Mouse (Mus musculus) liver, embryonic 14.5 days (tissue): ENCODE results near the gene Wfdc18. TPM values are rescaled to one million over a fixed set of nuclear protein-coding genes. Genes with fewer than 3 reads are reported as not detected.

Experiments used
- ATAC-seq: fragments of 200-750 bp; cut with Nextera tagmentation; 2 replicates; pipeline ENCODE4 v1.8.0; 2017; ENCODE audit warnings: moderate number of reproducible peaks, mild to moderate bottlenecking, moderate library complexity; ENCODE audit not compliant: insufficient read depth
- DNase-seq, 3 experiments: peaks; one replicate each; pipeline ENCODE4 v3.0.0-alpha.2; 2012 to 2013; ENCODE audit warnings: low read depth in 3 of 3, low spot score in 3 of 3
- H3K27ac ChIP-seq: fragments of 300-500 bp; sonication (generic); 2 replicates; pipeline ENCODE4 v1.5.1; 2014; ENCODE audit warnings: moderate library complexity, mild to moderate bottlenecking, control low read depth, inconsistent platforms
- H3K27me3 ChIP-seq: fragments of 300-500 bp; sonication (generic); 2 replicates; pipeline ENCODE4 v1.6.1; 2014; ENCODE audit warnings: mild to moderate bottlenecking, low read length, moderate library complexity; ENCODE audit not compliant: control insufficient read depth, insufficient read depth
- H3K36me3 ChIP-seq: fragments of 300-500 bp; sonication (generic); replicated peaks from 2 replicates; pipeline ENCODE4 v1.6.1; 2014; ENCODE audit warnings: low read depth; ENCODE audit not compliant: control insufficient read depth, insufficient read depth
- H3K4me1 ChIP-seq, 2 experiments: fragments of 200-500 bp in 1 of 2; fragments of 300-500 bp in 1 of 2; sonication (generic) in 1 of 2; replicated peaks; 2 replicates each; pipeline ENCODE4 v1.6.1; 2012 to 2014; ENCODE audit warnings: antibody characterized with exemption in 1 of 2, inconsistent platforms in 1 of 2, low read length in 1 of 2; ENCODE audit not compliant: control insufficient read depth in 2 of 2, insufficient read depth in 2 of 2
- H3K4me2 ChIP-seq: fragments of 300-500 bp; sonication (generic); 2 replicates; pipeline ENCODE4 v1.6.1; 2014; ENCODE audit warnings: low read depth, mild to moderate bottlenecking, control low read depth, moderate library complexity
- H3K4me3 ChIP-seq, 2 experiments: fragments of 200-500 bp in 1 of 2; fragments of 300-500 bp in 1 of 2; sonication (generic) in 1 of 2; 2 replicates each; pipeline ENCODE4 v1.5.1; 2012 to 2014; ENCODE audit warnings: low read depth in 2 of 2, low read length in 2 of 2, mild to moderate bottlenecking in 2 of 2, control low read depth in 1 of 2, inconsistent platforms in 1 of 2, moderate library complexity in 1 of 2; ENCODE audit not compliant: insufficient read depth in 1 of 2
- H3K9ac ChIP-seq: fragments of 300-500 bp; sonication (generic); replicated peaks from 2 replicates; pipeline ENCODE4 v1.6.1; 2014; ENCODE audit warnings: mild to moderate bottlenecking, control low read depth, moderate library complexity
- H3K9me3 ChIP-seq: fragments of 300-500 bp; sonication (generic); 2 replicates; pipeline ENCODE4 v1.6.1; 2016; ENCODE audit warnings: low read length, mixed read lengths; ENCODE audit not compliant: control insufficient read depth
- CTCF ChIP-seq: IDR thresholded peaks from 2 replicates; pipeline ENCODE4 v1.5.1; 2016; ENCODE audit warnings: antibody characterized with exemption, low read depth, control low read depth
- EP300 ChIP-seq: IDR thresholded peaks from 2 replicates; pipeline ENCODE4 v1.6.1; 2016; ENCODE audit warnings: antibody characterized with exemption, low read depth
- WGBS: fragments of 180-500 bp; shearing (Covaris S2); extraction: QIAGEN DNeasy Blood & Tissue Kit; methylation state at CpG from one replicate; pipeline ENCODE4 v1.1.7; 2014; ENCODE audit not compliant: insufficient replicate concordance; 5-methylcytosine and 5-hydroxymethylcytosine counted together
- polyA plus RNA-seq, 2 experiments: library from polyadenylated mRNA; depleted of rRNA in 1 of 2; stranded (reverse) in 1 of 2; unstranded in 1 of 2; fragments of >200 nt; fragmentation: Nextera tagmentation in 1 of 2; extraction: Ambion mirVana in 1 of 2; gene quantifications; 2 replicates each; pipeline versions ENCODE4 v1.2.1 to v1.2.3; 2012 to 2014

The Wfdc18 gene
- polyA plus RNA-seq, 2 experiments = not detected

DNA sequence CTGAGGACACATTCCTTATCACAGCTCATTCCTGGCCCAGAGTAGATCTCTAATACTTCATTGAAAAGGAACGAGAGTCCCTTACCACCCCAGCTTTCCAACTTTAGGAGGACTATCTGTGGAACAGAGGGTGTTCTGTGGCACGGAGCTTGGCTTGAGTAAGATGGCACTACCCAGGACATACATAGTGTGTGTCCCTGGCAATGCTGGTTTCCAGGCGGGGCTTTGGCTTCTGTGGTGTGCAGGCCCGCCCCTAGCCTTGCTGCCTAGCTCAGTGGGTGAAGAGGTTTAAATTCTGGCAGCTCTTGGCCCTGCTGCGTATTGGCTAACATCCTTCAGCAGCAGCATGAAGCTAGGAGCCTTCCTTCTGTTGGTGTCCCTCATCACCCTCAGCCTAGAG is 37.9 kb downstream of the Wfdc18 start, which contains the start of gene Wfdc21:
TSS of gene Wfdc21 (plus strand) at position 260 of the 400 bp plus-strand sequence.
- Histone ChIP-seq H3K4me3 (no peak within 1 kb of the TSS), H3K9me3 (no peaks in the 10 kb centered on the region; the same call in 1 of the 2 replicates), H3K4me2 (no peak within 1 kb of the TSS), H3K27ac (no peak within 1 kb of the TSS), H3K9ac (no peak within 1 kb of the TSS), H3K27me3 (no peaks in the 10 kb centered on the region), H3K4me1 (peaks cover 0 to under 1% of the 10 kb centered on the region in 2 experiments; a peak in 2 of 4 replicates), H3K36me3 (no peaks in the 10 kb centered on the region)
- no peak for ATAC-seq
- DNase-seq = no peak
- WGBS = 53% methylated on average over 5 of the region's 5 CpGs
- TF ChIP-seq CTCF (no peak), EP300 (no peak)

DNA sequence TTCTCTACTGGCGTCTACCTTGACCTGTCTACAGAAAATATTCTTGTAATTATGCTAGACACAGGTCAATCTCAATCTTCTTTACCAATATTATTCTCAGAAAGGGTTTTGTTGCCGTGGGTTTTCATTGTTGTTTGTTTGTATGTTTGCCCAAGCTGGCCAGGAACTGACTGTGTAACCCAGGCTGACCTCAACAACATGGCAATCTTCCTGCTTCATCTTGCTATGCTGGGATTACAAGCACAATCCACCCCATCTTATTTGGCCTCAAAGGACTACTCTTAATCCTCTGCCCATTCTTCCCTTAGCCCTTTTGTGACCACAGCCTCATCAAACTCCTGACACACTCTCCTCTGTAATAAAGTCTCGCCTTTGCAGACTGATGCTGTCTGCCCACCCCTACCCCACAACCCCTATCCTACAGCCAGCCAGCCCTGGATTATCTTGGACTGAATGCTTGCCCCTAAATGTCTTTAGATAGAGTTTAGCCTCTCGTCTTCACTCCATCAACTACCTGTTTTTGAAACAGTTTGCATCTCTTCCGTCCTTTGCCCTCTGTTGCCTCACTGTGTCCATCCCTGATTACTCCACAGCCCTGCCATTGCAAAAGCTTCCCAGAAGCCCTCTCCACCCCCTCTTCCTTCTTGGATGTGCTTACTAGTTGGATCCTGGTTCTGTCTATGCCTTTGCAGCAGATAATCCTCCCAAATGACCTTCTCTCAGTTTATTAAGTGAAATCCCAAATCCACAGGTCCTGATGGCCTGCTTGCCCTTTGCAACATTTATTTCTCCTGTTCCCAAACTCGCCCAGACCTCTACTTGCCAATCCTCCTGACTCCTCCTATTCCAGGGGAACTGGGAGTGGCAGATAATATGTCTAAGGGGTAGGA is 38.8 kb downstream of the Wfdc18 start:
- H3K4me3 ChIP-seq = no peak overlapping the region
- H3K27ac ChIP-seq = no peak overlapping the region
- WGBS = 43% methylated on average over 6 of the region's 6 CpGs
- H3K9ac ChIP-seq = no peak overlapping the region
- DNase-seq = peak in 2 of 3 experiments; percentile 6 to 9
- no peaks in the 10 kb centered on the region for H3K27me3 ChIP-seq
- no peak for ATAC-seq
- H3K36me3 ChIP-seq = no peaks in the 10 kb centered on the region
- H3K4me2 ChIP-seq = no peak overlapping the region
- no peak for TF ChIP-seq CTCF
- TF ChIP-seq EP300 = no peak
- no peaks in the 10 kb centered on the region; a peak in 2 of 4 replicates for H3K4me1 ChIP-seq
- no peaks in the 10 kb centered on the region; the same call in 1 of the 2 replicates for H3K9me3 ChIP-seq

DNA sequence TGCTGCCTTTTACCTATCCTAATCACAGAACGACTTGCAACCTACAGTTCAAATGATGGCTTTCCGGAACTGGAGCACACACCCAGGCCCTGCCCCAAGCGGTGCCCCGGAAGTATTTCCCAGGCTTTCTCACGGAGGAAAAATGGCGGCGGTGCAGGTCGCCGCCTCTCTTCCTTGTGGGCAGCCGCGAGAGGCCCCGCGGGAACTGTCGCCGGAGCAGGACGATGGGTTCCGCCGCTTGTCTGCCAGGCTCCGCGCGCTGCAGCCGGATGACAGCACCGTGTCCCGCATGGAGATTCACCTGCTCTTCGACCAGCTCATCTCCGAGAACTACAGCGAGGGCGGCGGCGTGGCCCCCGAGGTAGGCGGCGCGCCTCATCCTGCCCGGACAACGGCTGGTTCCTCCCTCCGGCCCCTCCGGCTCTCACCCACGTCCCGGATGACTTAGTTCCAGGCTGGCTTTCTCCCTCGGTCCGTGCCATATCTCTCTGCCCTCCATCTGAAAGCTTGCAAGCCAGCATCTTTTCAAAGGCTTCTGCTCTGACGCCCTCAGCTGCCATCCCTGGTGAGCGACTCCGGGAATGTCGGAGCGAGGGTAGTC is 44.9 kb downstream of the Wfdc18 start, which contains the start of gene Heatr6:
TSS of gene Heatr6 (plus strand) at position 116 of the 601 bp plus-strand sequence.
- peak within 1 kb of the TSS; percentile 80 for H3K9ac ChIP-seq
- H3K27ac ChIP-seq = peak within 1 kb of the TSS; percentile 20; the same call in 1 of the 2 replicates
- ATAC-seq (peak; percentile 95), DNase-seq (peak; percentile 74 to 75 (median 74))
- H3K4me1 ChIP-seq = peaks cover 2 to 13% of the 10 kb centered on the region in 2 experiments
- WGBS = under 1% methylated on average over 47 of the region's 47 CpGs
- TF ChIP-seq CTCF = 0 out of 2 replicates have a peak, but pooled peaks have one; percentile 8
- TF ChIP-seq EP300 = no peak
- H3K27me3 ChIP-seq = no peaks in the 10 kb centered on the region
- peak within 1 kb of the TSS; percentile 93 for H3K4me3 ChIP-seq
- peaks cover 11% of the 10 kb centered on the region for H3K36me3 ChIP-seq
- H3K9me3 ChIP-seq = no peaks in the 10 kb centered on the region; the same call in 1 of the 2 replicates
- peak within 1 kb of the TSS; percentile 86 for H3K4me2 ChIP-seq

DNA sequence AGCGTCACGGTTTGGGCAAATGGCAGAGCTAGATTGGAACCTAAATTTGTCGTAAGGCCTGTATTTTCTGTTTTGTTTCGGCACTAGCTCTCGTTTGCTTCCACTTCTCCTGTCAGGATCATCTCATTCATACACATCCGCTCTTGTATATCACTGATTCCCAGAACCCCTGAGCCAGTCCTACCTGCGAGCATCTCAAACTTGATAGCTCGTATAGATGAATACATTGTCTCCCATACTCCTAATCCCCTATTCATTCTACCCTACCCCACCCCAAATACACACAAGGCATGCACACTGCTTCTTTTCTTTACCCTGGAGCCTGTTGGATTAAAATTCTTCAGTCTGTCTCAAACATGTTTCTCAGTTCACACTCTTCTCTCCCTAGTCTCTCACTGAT is 45.4 kb downstream of the Wfdc18 start:
- H3K27ac ChIP-seq = no peak overlapping the region
- H3K4me2 ChIP-seq = peak overlapping the region; percentile 86
- H3K9ac ChIP-seq = peak overlapping the region; percentile 80
- H3K4me1 ChIP-seq = peaks cover 2 to 13% of the 10 kb centered on the region in 2 experiments
- no peak for DNase-seq
- WGBS = 8% methylated on average over 8 of the region's 8 CpGs
- H3K4me3 ChIP-seq = peak overlapping the region; percentile 93
- ATAC-seq = no peak
- no peaks in the 10 kb centered on the region for H3K27me3 ChIP-seq
- peaks cover 11% of the 10 kb centered on the region for H3K36me3 ChIP-seq
- no peaks in the 10 kb centered on the region; the same call in 1 of the 2 replicates for H3K9me3 ChIP-seq
- no peak for TF ChIP-seq EP300
- no peak for TF ChIP-seq CTCF

Other genes with a start within 250 kb of the Wfdc18 start
- 0.31 and 0.34 TPM in 2 replicates for gene Mmp28, start 245.9 kb upstream of the Wfdc18 start, polyA plus RNA-seq (2012; rRNA removed)
- 0.10 and 0.24 TPM in 2 replicates for gene Mmp28, start 245.9 kb upstream of the Wfdc18 start, polyA plus RNA-seq (2014; fragmentation: Nextera tagmentation; extraction: Ambion mirVana)
- gene Taf15, start 235.9 kb upstream of the Wfdc18 start, polyA plus RNA-seq (2012; rRNA removed) = 18.4 and 43.1 TPM in 2 replicates
- gene Taf15, start 235.9 kb upstream of the Wfdc18 start, polyA plus RNA-seq (2014; fragmentation: Nextera tagmentation; extraction: Ambion mirVana) = 1.9 and 2.2 TPM in 2 replicates
- not detected in 2 replicates for gene Heatr9, start 186.8 kb upstream of the Wfdc18 start, polyA plus RNA-seq (2012; rRNA removed)
- not detected in 2 replicates for gene Heatr9, start 186.8 kb upstream of the Wfdc18 start, polyA plus RNA-seq (2014; fragmentation: Nextera tagmentation; extraction: Ambion mirVana)
- 0.39 and 0.42 TPM in 2 replicates for gene Ccl5, start 178.5 kb upstream of the Wfdc18 start, polyA plus RNA-seq (2012; rRNA removed)
- 0.77 and 0.95 TPM in 2 replicates for gene Ccl5, start 178.5 kb upstream of the Wfdc18 start, polyA plus RNA-seq (2014; fragmentation: Nextera tagmentation; extraction: Ambion mirVana)
- 5.7 and 9.7 TPM in 2 replicates for gene Ccl9, start 130.4 kb upstream of the Wfdc18 start, polyA plus RNA-seq (2012; rRNA removed)
- gene Ccl9, start 130.4 kb upstream of the Wfdc18 start, polyA plus RNA-seq (2014; fragmentation: Nextera tagmentation; extraction: Ambion mirVana) = 33.4 and 35.5 TPM in 2 replicates
- gene Ccl6, start 115.9 kb upstream of the Wfdc18 start, polyA plus RNA-seq (2012; rRNA removed) = 2.4 and 2.6 TPM in 2 replicates
- 9.2 and 12.7 TPM in 2 replicates for gene Ccl6, start 115.9 kb upstream of the Wfdc18 start, polyA plus RNA-seq (2014; fragmentation: Nextera tagmentation; extraction: Ambion mirVana)
- not detected in 2 replicates for gene Rpl9-ps1, start 63.4 kb upstream of the Wfdc18 start, polyA plus RNA-seq (2012; rRNA removed)
- gene Rpl9-ps1, start 63.4 kb upstream of the Wfdc18 start, polyA plus RNA-seq (2014; fragmentation: Nextera tagmentation; extraction: Ambion mirVana) = not detected in 2 replicates
- gene Ccl3, start 59.7 kb upstream of the Wfdc18 start, polyA plus RNA-seq (2012; rRNA removed) = 0.83 and 1.2 TPM in 2 replicates
- 1.1 TPM in 2 replicates for gene Ccl3, start 59.7 kb upstream of the Wfdc18 start, polyA plus RNA-seq (2014; fragmentation: Nextera tagmentation; extraction: Ambion mirVana)
- 0.31 and 0.45 TPM in 2 replicates for gene Ccl4, start 46.4 kb upstream of the Wfdc18 start, polyA plus RNA-seq (2012; rRNA removed)
- 0.30 and 0.84 TPM in 2 replicates for gene Ccl4, start 46.4 kb upstream of the Wfdc18 start, polyA plus RNA-seq (2014; fragmentation: Nextera tagmentation; extraction: Ambion mirVana)
- 7.4 and 7.9 TPM in 2 replicates for gene Wfdc17, start 5.0 kb upstream of the Wfdc18 start, polyA plus RNA-seq (2012; rRNA removed)
- gene Wfdc17, start 5.0 kb upstream of the Wfdc18 start, polyA plus RNA-seq (2014; fragmentation: Nextera tagmentation; extraction: Ambion mirVana) = 15.6 and 21.7 TPM in 2 replicates
- 4.9 and 6.5 TPM in 2 replicates for gene Wfdc21, start 37.9 kb downstream of the Wfdc18 start, polyA plus RNA-seq (2012; rRNA removed)
- gene Wfdc21, start 37.9 kb downstream of the Wfdc18 start, polyA plus RNA-seq (2014; fragmentation: Nextera tagmentation; extraction: Ambion mirVana) = 12.4 and 22.8 TPM in 2 replicates
- 3.6 and 3.8 TPM in 2 replicates for gene Heatr6, start 44.7 kb downstream of the Wfdc18 start, polyA plus RNA-seq (2012; rRNA removed)
- 5.6 and 6.0 TPM in 2 replicates for gene Heatr6, start 44.7 kb downstream of the Wfdc18 start, polyA plus RNA-seq (2014; fragmentation: Nextera tagmentation; extraction: Ambion mirVana)
- 1.8 and 2.2 TPM in 2 replicates for gene Hnf1b, start 141.0 kb downstream of the Wfdc18 start, polyA plus RNA-seq (2012; rRNA removed)
- 2.4 and 2.9 TPM in 2 replicates for gene Hnf1b, start 141.0 kb downstream of the Wfdc18 start, polyA plus RNA-seq (2014; fragmentation: Nextera tagmentation; extraction: Ambion mirVana)
- gene Ddx52, start 233.0 kb downstream of the Wfdc18 start, polyA plus RNA-seq (2012; rRNA removed) = 5.2 and 8.6 TPM in 2 replicates
- gene Ddx52, start 233.0 kb downstream of the Wfdc18 start, polyA plus RNA-seq (2014; fragmentation: Nextera tagmentation; extraction: Ambion mirVana) = 15.6 and 16.6 TPM in 2 replicates